Mouse (Mus musculus) testis, postnatal 10 days (tissue): ENCODE measurements at regions not wholly inside any gene's neighbourhood (a gene's known extent, or its start where the extent isn't known, plus 50 kb on each side); places are given as distances from the start of the nearest gene placed in this dataset.

Experiments used
- DNase-seq: peaks from one replicate; pipeline ENCODE4 v3.0.0; 2021; ENCODE audit warnings: low spot score

DNA sequence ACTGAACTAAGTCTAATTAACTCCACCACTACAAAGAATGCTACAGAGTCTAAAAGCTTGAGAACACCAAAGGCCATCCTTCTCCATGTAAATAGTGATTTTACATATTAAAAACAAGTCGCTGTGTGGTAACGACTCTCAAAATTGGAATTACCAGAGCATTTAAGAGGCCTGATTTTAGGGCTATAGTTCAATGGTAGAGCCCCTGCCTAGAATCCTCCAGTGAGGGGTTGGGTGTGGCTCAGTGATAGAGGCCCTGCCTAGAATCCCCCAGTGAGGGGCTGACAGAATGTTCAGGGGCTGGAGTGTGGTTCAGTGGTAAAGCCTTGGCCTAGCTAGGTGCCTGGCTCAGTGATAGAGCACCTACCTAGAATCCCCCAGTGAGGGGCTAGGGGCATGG lies 413.3 kb upstream of the Castor2 start:
- DNase-seq: no peak

DNA sequence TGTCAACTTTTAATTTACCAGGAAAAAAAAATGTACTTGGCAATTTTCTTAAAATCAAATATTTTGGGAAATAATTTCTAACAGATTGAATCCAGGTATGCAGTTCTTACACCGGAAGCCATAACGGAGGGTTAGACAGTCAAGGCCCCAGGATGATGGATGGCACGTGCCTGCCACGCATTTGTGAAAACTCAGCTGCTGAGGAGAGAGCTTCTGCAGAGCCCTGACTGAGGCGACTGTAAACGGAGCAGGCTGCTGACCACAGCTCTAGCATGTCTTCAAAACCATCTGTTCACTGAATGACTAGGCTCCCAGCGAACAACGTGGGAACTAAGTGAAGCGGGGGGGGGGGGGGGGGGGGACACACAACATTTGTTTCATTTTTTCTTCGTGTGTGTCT lies 416.5 kb upstream of the Castor2 start:
- DNase-seq: no peak

DNA sequence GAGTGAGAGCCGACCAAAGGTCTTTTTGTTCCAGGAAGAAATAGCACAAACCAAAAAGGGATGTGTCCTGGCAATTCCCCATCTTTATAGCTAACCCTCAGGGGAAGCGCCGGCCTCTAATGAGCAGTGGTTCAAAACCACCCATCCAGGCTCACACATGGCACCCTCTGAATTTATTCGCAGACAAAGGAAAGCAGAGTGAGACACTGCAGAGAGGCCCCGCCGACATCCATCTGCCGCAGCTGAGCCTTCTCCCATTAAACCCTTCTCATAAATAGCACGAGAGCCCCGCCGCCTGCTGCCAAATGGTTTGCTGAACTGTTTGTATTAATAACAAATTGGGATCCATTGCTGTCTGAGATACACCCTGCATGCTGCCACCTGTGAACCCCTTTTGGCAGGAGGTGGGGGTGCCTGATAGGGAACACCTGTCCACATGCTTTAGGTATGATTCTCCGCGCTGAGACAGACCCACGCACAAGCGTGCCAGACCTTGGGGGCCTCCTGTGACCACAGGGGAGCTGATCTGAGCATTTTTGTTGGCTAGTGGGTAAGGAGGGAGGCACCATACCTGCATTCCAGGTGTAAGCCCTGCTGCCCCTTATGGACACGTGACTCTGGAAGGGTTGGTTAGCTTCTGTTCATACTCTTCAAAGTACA lies 422.6 kb upstream of the Castor2 start:
- no peak for DNase-seq

DNA sequence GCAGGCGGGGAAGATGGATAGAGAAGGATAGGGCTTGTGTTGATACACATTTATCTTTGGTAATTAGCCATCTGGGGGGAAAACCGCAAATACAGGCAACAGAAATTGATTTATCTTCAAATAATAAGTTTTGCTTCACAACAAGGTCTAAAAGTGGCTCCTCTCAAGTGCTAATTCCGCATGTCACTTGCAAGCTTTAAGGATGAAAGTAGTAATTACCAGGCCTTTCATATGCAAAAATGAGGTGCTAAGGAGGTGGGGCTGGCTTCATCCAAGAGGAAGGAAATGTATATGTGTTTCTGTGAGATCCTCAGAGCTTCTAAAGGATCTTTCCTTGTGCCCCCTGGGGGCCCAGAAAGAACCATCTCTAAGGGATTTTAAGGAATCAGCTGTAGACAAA lies 423.9 kb upstream of the Castor2 start:
- DNase-seq: no peak

DNA sequence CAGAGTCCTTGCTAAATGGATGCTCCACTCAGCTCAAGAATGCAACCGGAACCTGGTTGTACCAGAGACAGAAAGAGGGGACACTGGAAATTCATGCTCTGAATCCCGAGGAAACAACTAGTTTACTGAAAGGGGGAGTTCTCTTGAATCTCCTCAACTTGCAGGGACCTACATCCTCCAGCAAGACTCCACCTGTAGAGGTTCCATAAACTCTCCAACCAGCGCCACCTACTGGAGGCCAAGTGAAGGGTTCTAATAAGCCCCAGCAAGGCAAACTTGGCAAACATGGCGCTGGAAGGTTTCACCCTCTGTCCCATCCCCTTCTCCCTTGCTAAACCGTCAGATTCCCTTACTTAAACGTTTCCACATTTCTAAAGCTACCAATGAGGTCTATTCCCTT lies 433.0 kb upstream of the Castor2 start:
- DNase-seq: peak; percentile 75

DNA sequence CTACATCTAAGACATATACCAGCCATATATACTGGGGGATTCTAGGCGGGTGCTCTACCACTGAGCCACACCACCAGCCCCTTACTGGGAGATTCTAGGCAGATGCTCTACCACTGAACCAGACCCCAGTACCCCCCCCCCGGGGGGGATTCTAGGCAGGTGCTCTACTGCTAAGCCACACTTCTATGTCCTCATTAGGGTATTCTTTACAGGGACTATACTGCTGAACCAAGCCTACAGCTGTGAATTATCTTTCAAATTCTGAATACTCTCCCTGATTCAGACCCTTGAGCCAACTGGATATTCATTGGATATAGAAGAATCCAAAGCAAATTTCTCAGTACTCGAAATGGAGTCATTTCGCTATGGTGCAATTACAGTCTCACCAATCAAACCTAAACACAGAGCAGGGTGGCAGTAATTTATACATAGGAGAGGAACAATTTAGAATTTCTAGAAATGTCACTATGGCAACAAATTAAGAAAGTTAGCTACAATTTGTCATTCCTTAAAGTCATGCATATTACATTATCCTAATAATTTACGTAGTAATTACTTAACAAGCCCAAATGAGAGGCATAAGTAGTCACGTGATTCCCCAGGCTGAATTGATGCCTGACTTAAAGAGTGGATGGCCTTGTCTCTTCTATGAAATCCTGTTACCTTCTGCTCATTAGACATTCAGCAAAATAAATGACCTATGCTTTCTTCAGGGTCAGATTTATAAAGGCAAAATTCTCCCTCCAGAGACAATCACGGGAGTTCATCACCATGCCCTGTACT lies 436.8 kb upstream of the Castor2 start:
- no peak for DNase-seq

DNA sequence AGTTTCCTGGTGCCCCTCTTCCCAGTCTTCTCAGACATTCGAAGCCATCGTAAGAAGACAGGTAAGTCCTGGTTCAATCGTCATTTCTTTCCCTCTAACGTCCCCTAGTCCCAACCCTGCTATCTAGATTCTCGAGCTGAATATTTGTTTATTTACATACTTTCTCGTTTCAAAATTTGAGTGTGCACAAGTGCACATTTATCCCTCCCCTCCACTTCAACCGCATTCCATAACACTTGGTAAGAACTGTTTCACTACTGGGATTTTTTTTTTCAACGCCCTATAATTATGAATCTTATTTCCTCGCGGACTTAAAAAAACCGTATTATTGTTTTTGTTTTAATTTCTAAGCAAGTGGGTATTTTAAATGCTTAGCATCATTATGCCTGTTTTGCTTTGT lies 439.2 kb upstream of the Castor2 start:
- DNase-seq: no peak

DNA sequence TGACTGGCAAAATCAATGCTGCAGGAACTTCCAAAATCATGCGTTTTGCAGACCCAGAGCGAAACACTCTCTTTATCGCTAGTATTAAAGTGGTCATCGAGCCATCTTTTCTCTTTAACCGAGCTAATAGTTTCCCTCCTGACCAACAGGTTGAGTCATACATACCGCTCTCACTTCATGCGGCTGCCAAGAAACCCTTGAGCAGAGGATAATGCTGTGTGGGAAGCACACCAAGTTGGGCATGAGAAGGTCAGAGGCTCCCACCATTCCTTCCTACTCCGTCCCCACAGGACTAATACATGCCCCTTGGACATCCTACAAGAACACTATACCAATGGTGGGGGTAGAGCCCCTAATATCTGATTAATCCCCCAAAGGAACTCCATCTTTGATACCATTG lies 442.7 kb upstream of the Castor2 start:
- DNase-seq: no peak

DNA sequence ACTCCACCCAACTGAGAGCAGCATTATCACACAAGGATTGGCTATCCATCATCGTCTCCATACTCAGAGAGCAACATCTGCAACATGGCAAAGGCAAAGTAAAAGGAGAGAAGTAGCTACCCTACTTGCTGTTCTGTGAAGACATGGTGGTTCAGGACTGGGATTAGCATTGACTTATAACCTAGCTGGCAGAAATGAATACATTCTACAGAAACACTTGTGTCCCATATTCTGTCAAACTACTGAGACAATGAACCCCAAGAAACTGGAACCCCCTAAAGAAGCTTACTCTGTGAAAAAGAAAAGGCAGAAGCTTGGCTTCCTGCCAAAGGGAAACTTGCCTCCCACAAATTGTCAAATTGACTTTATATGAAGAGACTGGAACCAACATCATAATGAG lies 446.1 kb upstream of the Castor2 start:
- DNase-seq: no peak

DNA sequence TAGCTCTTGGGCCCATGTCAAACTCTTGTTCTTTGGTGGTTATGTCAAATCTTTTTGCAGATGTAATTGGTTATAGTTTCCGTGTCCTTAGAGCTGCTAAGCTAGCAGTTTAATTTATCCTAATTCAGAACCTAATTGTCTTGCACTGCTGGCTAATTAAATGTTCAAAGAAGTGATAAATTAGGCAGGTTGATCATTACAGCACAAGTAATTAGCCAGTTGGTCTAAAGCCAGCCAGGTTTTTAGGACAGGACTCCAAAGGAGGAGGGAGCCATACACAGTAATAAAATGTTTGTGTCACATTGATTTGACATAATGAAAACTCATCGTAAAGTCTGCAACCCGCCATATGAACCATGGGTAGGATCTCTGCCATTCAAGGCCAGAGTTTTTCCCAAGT lies 449.3 kb upstream of the Castor2 start:
- no peak for DNase-seq

DNA sequence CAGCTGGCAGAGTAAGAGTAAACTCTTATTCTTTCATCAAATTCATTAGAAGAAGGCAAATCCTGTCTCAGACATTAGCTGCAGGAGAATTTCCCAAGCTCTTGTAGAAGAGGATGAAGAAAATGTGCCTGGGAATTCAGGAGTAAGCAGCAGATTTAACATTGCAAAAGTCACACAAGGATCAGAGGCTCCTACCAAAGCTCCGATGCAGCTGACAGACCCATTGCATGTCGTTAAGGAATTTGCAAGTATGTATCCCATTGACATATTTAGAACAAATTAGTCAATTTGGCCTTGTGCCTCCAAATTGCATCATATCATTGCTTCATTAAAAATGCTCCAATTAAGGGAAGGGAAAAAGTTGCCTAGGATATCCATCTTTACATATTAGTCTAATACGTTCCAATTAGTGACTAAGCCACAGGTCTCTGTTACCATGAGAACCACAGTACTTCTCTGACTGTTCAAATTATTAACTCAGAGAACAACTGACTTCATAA lies 453.8 kb upstream of the Castor2 start:
- DNase-seq: no peak

DNA sequence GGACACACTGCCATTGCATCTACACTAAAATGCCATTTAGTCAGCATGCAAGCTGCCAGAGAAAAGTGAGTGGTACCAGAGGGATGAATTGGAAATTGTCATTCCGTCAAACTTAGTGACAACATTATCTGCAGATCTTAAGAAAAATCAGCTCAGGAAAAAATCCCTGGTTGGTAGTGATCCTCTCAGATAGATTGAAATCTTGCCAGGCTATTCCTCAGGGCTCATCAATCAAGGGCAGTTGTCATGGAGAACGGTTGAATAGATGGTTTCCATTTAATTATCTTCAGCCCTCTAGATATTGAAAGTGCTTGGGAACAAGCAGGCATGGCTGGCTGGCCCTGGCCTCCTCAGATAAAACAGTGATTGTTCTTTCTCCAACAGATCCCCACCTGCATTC lies 456.2 kb upstream of the Castor2 start:
- DNase-seq: no peak

DNA sequence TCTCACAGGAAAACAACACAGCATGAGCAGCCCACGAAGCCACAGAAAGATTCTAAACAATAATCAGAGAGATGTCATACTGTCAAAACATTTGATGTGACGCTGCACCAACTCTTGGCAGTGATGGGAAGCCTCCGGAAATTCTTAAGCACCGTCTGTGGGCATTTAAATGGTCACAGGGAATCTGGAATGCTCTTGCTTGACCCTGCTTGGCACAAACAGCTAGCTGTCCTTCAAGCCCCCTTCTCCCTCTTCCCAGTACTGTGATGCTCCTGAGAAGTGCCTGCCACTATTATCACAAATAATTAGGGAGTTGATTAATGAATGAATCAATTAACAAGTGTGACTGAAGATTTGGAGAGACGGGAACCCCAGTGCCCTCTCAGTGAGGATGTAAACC lies 465.0 kb upstream of the Castor2 start:
- no peak for DNase-seq

DNA sequence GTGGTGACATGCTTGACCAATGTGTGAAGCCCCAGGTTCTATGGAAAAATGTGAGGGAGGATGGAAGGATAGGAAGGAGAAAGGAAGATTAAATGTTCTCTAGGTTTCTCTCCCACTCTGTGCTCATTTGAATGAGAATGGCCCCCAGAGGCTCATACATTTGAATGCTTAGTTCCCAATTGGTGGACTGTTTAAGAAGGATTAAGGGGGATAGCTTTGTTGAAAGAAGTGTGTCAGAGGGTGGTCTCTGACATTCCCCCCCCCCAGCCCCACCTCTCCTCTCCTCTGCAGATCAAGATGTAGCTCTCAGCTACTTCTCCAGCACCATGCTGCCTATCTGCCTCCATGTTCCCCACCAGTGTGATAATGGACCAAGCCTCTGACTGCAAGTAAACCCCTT lies 467.7 kb upstream of the Castor2 start:
- no peak for DNase-seq

DNA sequence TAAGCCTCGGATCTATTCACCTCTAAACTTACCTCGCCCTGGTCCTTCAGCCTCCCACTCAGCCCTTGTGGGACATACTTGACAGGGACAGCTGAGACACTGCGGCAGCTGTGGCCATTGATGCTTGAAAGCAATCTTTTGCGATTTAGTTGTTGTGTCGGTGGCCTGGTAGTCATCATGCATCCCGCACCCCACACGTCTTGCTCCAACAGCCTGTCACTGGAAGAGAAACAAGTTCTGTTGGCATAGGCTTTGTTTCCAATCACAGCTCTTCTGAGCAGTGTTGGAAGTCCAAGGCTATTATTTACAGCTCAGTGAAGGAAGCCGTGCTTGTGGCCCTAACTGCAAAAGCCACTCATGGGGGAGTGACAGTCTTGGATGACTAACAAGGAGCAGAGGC lies 480.2 kb upstream of the Castor2 start:
- DNase-seq: no peak

DNA sequence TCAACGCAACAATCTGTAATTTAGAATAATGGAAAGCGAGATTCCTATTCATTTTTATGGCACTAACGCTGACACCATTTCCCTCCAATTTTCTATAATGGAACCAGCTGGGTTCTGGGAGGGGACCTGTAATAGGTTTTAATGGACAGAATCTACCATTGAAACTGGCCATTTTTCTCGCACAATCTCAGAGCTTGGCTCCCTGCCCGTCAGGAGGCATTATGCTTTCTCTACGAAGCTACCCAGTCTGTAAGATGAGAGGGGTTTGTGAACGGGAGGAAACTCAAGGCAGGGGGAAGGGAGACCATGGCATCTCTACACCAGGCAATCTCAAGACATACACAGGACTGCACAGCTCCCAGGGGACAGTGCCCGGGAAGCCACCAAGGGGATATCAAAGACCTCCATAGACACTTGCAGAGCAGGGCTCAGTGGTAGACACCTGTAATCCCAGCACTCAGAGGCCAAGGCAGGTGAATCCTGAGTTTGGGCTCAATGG lies 498.2 kb upstream of the Castor2 start:
- no peak for DNase-seq

DNA sequence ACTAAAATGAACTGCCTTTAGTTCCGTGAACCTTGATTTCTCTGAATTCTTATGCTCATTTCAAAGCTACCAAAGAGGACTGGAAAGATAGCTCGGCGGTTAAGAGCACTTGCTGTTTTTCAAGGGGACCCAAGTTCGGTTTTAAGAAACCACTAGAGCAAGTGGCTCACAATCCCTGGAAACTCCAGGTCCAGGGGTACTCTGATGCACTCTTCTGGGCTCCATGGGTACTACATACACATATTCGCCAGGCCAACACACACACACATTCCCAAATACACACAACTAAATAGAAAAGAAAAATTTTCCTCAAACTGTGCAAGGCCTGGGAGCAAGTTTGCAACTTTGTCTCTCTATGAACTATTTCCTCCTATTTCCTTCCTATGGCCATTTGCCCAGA lies 498.9 kb upstream of the Castor2 start:
- DNase-seq: no peak

DNA sequence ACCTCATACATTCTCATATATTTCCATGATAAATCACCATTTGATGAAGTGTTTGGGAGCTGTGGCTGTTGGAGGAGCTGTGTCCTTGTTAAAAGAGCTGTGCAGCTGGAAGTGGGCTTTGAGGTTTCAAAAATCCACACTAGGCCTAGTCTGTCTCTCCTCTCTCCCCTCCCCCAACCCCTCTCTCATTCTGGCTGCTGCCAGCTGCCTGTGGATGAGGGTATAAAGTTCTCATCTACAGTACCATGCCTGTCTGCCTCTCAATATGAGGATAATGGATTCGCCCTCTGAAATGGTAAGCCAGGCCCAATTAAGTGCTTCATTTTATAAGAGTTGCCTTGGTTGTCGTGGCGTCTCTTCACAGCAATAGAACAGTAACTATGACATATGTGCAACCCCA lies 501.4 kb upstream of the Castor2 start:
- no peak for DNase-seq

DNA sequence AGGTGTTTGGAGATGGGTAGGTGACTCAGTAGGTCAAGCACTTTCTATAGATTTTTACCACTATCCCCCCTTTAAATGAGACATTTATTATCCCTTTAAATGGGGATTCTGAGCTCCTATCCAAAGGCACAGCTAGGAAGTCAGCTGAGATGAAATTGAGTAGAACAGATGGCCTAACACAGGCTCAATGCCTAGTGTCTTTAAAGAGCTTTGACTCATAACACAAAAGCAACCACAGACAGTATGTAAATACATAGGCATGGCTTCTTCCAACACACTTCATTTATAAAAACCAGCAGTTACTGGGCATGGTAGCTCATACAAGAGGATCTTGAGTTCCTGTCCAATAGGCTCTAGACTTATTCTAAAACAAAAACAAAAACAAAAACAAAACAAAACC lies 513.0 kb upstream of the Castor2 start:
- DNase-seq: no peak

DNA sequence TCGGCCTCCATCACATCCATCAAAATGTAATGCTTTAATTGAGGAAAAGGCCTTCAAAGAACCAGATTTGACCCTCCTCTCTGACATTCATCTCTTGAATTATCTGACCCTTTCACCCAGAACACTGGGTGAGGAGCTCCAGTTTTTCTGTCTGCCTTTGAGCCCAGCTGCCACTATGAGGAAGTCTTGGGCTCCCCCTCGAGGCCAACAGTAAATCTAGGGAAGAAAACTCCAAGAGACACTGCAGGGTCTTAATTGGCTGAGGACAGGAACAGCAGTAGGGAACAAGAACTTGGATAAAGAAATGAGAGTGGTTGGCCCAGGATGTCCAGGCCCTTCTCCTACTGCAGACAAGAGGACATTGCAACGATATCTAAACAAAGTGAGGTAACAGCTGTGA lies 514.3 kb upstream of the Castor2 start:
- peak; percentile 71 for DNase-seq

DNA sequence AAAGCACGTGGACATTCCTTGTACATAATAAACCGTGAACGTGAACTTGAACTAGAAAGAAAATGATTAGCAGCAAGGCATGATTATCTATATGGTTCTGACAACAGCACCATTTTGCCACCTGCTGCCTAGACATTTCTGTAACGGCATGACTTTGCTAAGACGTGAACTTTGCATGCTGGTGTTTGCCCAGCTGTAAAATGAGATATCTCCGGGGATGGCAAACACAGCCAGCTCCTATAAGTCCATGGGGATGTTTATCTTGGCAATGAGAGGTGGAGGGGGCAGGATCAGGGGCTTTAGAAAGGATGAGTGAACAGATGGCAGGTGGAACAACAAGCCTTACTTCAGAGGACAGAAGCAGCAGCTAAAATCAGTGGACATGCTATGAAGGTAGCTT lies 522.9 kb upstream of the Castor2 start:
- no peak for DNase-seq

DNA sequence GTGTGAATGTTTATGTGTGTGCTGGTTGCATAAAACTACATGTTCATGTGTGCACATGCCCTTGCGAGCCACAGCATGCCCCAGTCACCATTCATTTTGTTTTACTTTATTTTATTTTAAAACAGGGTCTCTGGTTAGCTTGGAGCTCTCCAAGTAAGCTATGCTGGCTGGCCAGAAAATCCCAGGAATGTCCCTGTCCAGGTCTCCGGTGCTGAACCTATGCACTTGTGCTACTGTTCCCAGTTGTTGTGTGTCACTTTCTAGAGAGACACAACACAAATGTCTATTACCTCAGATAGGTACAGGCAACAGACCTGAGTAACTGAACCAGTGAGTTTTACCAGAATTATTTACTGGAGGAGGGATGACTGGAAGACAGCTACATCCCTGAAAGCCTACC lies 530.4 kb upstream of the Castor2 start:
- DNase-seq: no peak

DNA sequence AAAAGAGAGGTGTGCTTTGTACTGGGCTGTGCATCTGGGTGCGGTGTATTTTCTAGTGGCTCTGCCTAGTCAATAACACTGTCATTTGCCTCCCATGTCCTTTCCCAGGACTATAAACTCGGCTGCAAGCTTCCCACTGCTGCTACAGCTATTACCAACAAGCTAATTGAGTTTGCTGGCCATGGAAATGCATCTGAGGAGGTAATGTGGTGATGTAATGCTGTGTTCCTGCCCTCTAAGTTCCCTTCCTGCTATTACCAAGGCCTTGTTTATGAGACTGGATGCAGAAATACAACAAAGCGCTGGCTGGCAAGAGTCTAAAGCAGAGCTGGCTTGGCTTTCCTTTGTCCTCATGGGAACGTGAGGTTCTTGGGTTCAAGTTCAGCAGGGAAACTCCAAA lies 533.0 kb upstream of the Castor2 start:
- DNase-seq: no peak

DNA sequence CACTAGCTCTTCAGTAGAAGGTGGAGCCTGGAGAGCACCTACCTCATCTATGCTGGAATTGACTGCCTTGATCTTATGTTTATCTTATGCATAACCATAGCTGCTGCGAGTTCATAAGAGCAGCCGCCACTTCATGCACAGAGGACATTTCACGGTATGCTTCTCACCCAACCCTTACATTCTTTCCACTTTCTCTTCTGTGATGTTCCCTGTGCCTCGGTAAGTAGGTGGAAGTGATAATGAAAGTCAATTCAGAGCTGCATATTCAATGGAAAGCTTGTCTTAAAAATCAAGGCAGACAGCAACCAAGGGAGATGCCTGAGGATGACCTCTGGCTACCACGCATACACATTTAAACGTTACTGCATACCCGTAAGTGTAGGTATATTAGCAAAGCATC lies 548.9 kb upstream of the Castor2 start:
- no peak for DNase-seq
